Comparison of ENCODE assay signal across 10 mouse cellular contexts in the genomic region with DNA sequence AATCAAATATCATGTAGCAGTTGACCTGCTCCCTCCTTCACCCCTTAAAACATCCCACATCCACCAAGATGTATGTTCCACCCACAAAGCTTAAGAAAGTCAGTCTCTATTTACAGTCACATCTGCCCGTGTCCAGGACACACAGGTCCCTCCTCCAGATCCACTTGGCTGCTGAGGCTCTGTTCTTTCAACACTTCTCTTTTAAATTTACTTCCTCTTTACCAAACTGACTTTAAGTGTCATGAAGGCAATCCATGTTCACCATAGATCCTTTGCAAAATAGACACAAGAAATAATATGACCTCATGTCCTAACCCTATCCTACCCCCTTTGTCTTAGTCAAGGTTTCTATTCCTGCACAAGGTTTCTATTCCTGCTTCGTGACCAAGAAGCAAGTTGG.
DNase-seq lines count a peak whose midpoint lies in the region; ATAC-seq and TF ChIP-seq lines count a peak whose summit lies in the region.
"Had no signal": no experiment of that assay in that cellular context is flagged by ENCODE, and none has a peak within 500 bp of the region (broad histone marks: within the 10 kb centered on the region; RNA-seq: fewer than 3 reads in every experiment).

No protein-coding gene starts in this region.

- H3K9ac ChIP-seq in heart, embryonic 15.5 days: no peak overlapping the region
- H3K9ac ChIP-seq in lung, embryonic 14.5 days: no peak overlapping the region
- no peak overlapping the region for H3K9ac ChIP-seq in embryonic facial prominence, embryonic 15.5 days

- H3K4me2 ChIP-seq in heart, embryonic 15.5 days: no peak overlapping the region
- H3K4me2 ChIP-seq in lung, embryonic 14.5 days: no peak overlapping the region
- no peak overlapping the region for H3K4me2 ChIP-seq in embryonic facial prominence, embryonic 15.5 days (replicated peaks)

- no peak for DNase-seq in heart, postnatal 10 days
- DNase-seq in lung, embryonic 14.5 days: no peak
- no peak for DNase-seq in lung, postnatal 14 days
- DNase-seq in spleen, adult 18-20 months: no peak
- DNase-seq: thymus, postnatal 25 days had no signal

- WGBS in heart, embryonic 15.5 days: 47% methylated on average over 2 of the region's 2 CpGs
- WGBS in lung, embryonic 14.5 days: 41% methylated on average over 2 of the region's 2 CpGs
- WGBS in embryonic facial prominence, embryonic 15.5 days: 69% methylated on average over 2 of the region's 2 CpGs
- WGBS in olfactory bulb, adult 2 months: 47% methylated on average over 2 of the region's 2 CpGs

- H3K27me3 ChIP-seq in heart, embryonic 15.5 days: no peaks in the 10 kb centered on the region
- no peaks in the 10 kb centered on the region for H3K27me3 ChIP-seq in lung, embryonic 14.5 days (ENCODE audit: insufficient read depth, low read length)
- no peaks in the 10 kb centered on the region for H3K27me3 ChIP-seq in embryonic facial prominence, embryonic 15.5 days

- H3K4me3 ChIP-seq in heart, embryonic 15.5 days: no peak overlapping the region
- no peak overlapping the region for H3K4me3 ChIP-seq in lung, embryonic 14.5 days (ENCODE audit: low read depth, low read length)
- no peak overlapping the region for H3K4me3 ChIP-seq in embryonic facial prominence, embryonic 15.5 days (replicated peaks)
- no peak overlapping the region for H3K4me3 ChIP-seq in olfactory bulb, adult 2 months (ENCODE audit: insufficient read depth, low read depth, low read length)

- no peak for ATAC-seq in heart, embryonic 15.5 days (replicated peaks; ENCODE audit: insufficient number of reproducible peaks, insufficient read depth, low FRiP score, low read depth)
- ATAC-seq in lung, embryonic 14.5 days (ENCODE audit: insufficient read depth): no peak
- no peak for ATAC-seq in embryonic facial prominence, embryonic 15.5 days (ENCODE audit: insufficient number of reproducible peaks, low FRiP score, low TSS enrichment, low read depth)
- ATAC-seq: activated CD4-positive, CD25-positive, alpha-beta regulatory T cell, adult 4 months had no signal

- no peak for TF ChIP-seq POLR2A in olfactory bulb, adult 2 months (IDR thresholded peaks at IDR 0.05; ENCODE audit: insufficient read depth, low read depth, low read length)

- intact Hi-C loops in heart, postnatal 10 days (cut with DNase I): no loop called here

- no peaks in the 10 kb centered on the region for H3K9me3 ChIP-seq in heart, embryonic 15.5 days (replicated peaks)
- H3K9me3 ChIP-seq in lung, embryonic 14.5 days (ENCODE audit: low read depth, low read length): no peaks in the 10 kb centered on the region
- no peaks in the 10 kb centered on the region for H3K9me3 ChIP-seq in embryonic facial prominence, embryonic 15.5 days (replicated peaks)

- H3K27ac ChIP-seq in heart, embryonic 15.5 days: peak overlapping the region; percentile 82
- peak overlapping the region; percentile 88; the same call in 1 of the 2 replicates for H3K27ac ChIP-seq in lung, embryonic 14.5 days (ENCODE audit: low read depth)
- H3K27ac ChIP-seq in embryonic facial prominence, embryonic 15.5 days (replicated peaks): peak overlapping the region; percentile 73
- H3K27ac ChIP-seq in olfactory bulb, adult 2 months (ENCODE audit: insufficient read depth, low read depth, low read length): 0 out of 2 replicates have a peak overlapping the region, but pooled peaks have one; percentile 33
- H3K27ac ChIP-seq: macrophage had no signal

- no peaks in the 10 kb centered on the region for H3K36me3 ChIP-seq in heart, embryonic 15.5 days
- no peaks in the 10 kb centered on the region for H3K36me3 ChIP-seq in lung, embryonic 14.5 days (ENCODE audit: insufficient read depth)
- H3K36me3 ChIP-seq in embryonic facial prominence, embryonic 15.5 days: no peaks in the 10 kb centered on the region

- H3K4me1 ChIP-seq in heart, embryonic 15.5 days (replicated peaks): peaks cover 50% of the 10 kb centered on the region
- peaks cover 34% of the 10 kb centered on the region for H3K4me1 ChIP-seq in lung, embryonic 14.5 days (ENCODE audit: insufficient read depth)
- H3K4me1 ChIP-seq in embryonic facial prominence, embryonic 15.5 days: peaks cover 19% of the 10 kb centered on the region
- H3K4me1 ChIP-seq in olfactory bulb, adult 2 months (ENCODE audit: control insufficient read depth, insufficient read depth, low read length): peaks cover 8% of the 10 kb centered on the region

- TF ChIP-seq CTCF in lung, embryonic 14.5 days (IDR thresholded peaks at IDR 0.05; ENCODE audit: low read depth): no peak
- no peak for TF ChIP-seq CTCF in olfactory bulb, adult 2 months (IDR thresholded peaks at IDR 0.05; ENCODE audit: insufficient read depth, low read depth, low read length)

Comparison
In these comparisons a context has a peak if more than half of its experiments do, and no peak if none do; other contexts are left out.
1. H3K27ac ChIP-seq: peak in every context shown above with its lines; median percentile 88 in lung, embryonic 14.5 days; 82 in heart, embryonic 15.5 days; 73 in embryonic facial prominence, embryonic 15.5 days; 33 in olfactory bulb, adult 2 months.